Mouse (Mus musculus): ENCODE results near the gene Slc22a23. TPM values are rescaled to one million over a fixed set of nuclear protein-coding genes. Genes with fewer than 3 reads are reported as not detected.

Gene Slc22a23
- total and polyA plus RNA-seq, 3 experiments: 0.47 to 1.3 (median 0.85) TPM

DNA sequence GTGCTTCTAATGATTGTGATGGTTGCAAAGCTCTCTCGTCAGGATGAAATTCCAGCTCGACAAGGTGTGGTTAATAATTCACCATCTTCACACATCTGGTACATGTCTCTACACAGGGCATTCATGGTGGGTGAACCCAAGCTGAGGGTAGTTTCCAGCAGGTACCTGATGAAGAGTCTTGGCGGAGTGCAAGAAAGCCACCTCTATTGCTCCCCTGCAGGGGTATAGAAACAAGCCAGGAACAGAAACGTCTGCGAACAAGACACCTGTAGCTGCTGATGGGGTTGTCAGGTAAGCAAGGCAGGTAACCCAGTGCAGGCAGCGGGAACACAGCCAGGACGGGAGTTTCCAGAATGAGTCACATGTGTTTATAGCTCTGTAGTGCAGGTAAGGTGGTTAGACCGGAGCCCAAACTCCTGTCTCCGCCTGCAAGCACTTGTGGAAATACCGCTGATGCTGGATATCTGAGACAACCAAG is 132.2 kb downstream of the Slc22a23 start:
- TF ChIP-seq MAFK (IDR thresholded peaks at IDR 0.05; ENCODE audit: insufficient replicate concordance, low read length): no peak
- no peak for TF ChIP-seq POLR2AphosphoS2 (IDR thresholded peaks at IDR 0.05; ENCODE audit: low read depth, low read length)
- dilution Hi-C loops (cut with MboI; ENCODE audit: extremely low pct_ligation_motif_present, extremely low pct_unique_long_range_greater_than_20kb, low sequenced_read_pairs): no loop called here
- no peak for DNase-seq (ENCODE audit: extremely low read depth)
- Histone ChIP-seq H3K4me1 (ENCODE audit: control insufficient read depth in 1 of 2, insufficient read depth in 2 of 2) (no peaks in the 10 kb centered on the region), H3K79me2 (replicated peaks; ENCODE audit: control insufficient read depth, extremely low read depth, insufficient read depth, poor library complexity, severe bottlenecking) (no peaks in the 10 kb centered on the region), H3K27ac (ENCODE audit: insufficient read depth, low read depth) (no peak overlapping the region), H3K4me2 (ENCODE audit: insufficient read depth, low read depth, poor library complexity, severe bottlenecking) (no peak overlapping the region), H3K4me3 (replicated peaks in 1 of 3; ENCODE audit: low read depth in 2 of 3, low read length in 2 of 3, poor library complexity in 1 of 3) (no peak overlapping the region), H3K9me3 (replicated peaks; ENCODE audit: low read length) (no peaks in the 10 kb centered on the region), H3K27me3 (replicated peaks) (no peaks in the 10 kb centered on the region), H3K36me3 (replicated peaks in 1 of 2; ENCODE audit: control insufficient read depth in 1 of 2, insufficient read depth in 1 of 2, low read length in 1 of 2) (no peaks in the 10 kb centered on the region), H3K9ac (ENCODE audit: insufficient read depth, low read depth) (no peak overlapping the region)
- in situ Hi-C loops (cut with MboI; ENCODE audit: low pct_ligation_motif_present, low pct_unique_long_range_greater_than_20kb, low sequenced_read_pairs): no loop called here

DNA sequence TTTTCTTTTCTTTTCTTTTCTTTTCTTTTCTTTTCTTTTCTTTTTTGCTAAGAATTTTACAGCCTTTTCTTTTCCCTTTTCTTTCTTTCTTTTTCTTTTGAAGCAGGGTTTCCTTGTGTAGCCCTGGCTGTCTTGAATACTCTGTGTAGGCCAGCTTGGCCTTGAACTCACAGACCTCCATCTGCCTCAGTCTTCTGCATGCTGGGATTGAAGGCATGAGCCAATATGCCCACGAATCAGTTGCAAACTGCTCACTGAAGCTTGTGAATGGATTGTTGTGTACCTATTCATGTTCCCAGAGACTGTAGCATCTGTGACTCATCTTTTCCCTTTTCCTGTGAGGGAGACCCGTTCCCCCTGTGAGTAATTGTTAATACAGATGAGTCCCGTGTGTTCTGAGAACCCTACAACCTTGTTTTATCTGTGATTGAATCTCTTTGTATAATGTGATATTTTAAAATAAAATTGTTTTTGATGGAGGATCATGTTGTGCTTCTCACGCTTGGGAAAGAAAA is 133.7 kb downstream of the Slc22a23 start:
- Histone ChIP-seq H3K36me3 (replicated peaks in 1 of 2; ENCODE audit: control insufficient read depth in 1 of 2, insufficient read depth in 1 of 2, low read length in 1 of 2) (no peaks in the 10 kb centered on the region), H3K4me3 (replicated peaks in 1 of 3; ENCODE audit: low read depth in 2 of 3, low read length in 2 of 3, poor library complexity in 1 of 3) (no peak overlapping the region)
- TF ChIP-seq CHD2 (IDR thresholded peaks at IDR 0.05; ENCODE audit: low read length) (no peak), RAD21 (IDR thresholded peaks at IDR 0.05; ENCODE audit: low read depth, low read length) (no peak), ZNF384 (IDR thresholded peaks at IDR 0.05; ENCODE audit: low read depth, low read length) (no peak), MYC (IDR thresholded peaks at IDR 0.05; ENCODE audit: low read depth, low read length) (no peak), ETS1 (conservative IDR thresholded peaks at IDR 0.05; ENCODE audit: low read depth, low read length) (no peak), RCOR1 (conservative IDR thresholded peaks at IDR 0.05; ENCODE audit: low read depth, low read length) (no peak)

DNA sequence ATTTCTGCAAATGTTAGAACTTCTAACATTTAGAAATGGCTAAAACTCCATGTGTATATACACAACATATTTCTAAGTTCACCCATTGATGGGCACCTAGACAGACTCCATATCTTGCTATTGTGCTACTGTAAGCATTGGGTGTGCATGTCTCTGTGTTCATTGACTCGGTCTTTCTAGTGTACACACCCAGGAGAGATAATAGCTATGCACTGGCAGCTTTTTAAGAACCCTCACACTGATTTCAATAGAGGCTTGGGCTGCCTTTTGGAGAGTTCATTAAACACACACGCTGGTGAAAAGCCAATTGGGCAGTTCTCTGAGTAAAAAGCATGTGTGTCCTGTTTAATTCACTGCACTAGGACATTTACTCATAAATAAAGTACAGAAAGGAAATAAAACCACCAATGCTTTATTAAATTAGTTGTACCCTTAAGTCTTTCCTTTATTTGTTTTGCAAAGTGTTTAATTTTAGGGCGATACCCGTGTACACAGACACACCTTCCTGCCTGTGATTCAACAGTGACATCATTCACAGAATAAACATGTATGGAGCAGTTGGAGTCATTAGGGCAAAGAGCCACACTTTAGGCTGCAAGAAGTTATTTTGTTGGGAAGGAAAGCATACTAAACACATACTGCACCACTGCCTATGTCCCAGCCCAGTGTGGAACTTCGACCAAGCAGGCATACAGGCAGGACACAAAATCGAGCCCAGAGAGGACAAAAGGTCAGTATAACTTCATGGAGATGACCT is 137.1 kb downstream of the Slc22a23 start:
- Histone ChIP-seq H3K36me3 (replicated peaks in 1 of 2; ENCODE audit: control insufficient read depth in 1 of 2, insufficient read depth in 1 of 2, low read length in 1 of 2) (no peaks in the 10 kb centered on the region), H3K9ac (ENCODE audit: insufficient read depth, low read depth) (no peak overlapping the region), H3K9me3 (replicated peaks; ENCODE audit: low read length) (no peaks in the 10 kb centered on the region), H3K27me3 (replicated peaks) (no peaks in the 10 kb centered on the region), H3K4me1 (ENCODE audit: control insufficient read depth in 1 of 2, insufficient read depth in 2 of 2) (no peaks in the 10 kb centered on the region), H3K4me3 (replicated peaks in 1 of 3; ENCODE audit: low read depth in 2 of 3, low read length in 2 of 3, poor library complexity in 1 of 3) (no peak overlapping the region), H3K4me2 (ENCODE audit: insufficient read depth, low read depth, poor library complexity, severe bottlenecking) (no peak overlapping the region), H3K27ac (ENCODE audit: insufficient read depth, low read depth) (no peak overlapping the region), H3K79me2 (replicated peaks; ENCODE audit: control insufficient read depth, extremely low read depth, insufficient read depth, poor library complexity, severe bottlenecking) (no peaks in the 10 kb centered on the region)
- dilution Hi-C loops (cut with MboI; ENCODE audit: extremely low pct_ligation_motif_present, extremely low pct_unique_long_range_greater_than_20kb, low sequenced_read_pairs) (no loop called here), in situ Hi-C loops (cut with MboI; ENCODE audit: low pct_ligation_motif_present, low pct_unique_long_range_greater_than_20kb, low sequenced_read_pairs) (no loop called here)
- DNase-seq (ENCODE audit: extremely low read depth): no peak
- no peak for TF ChIP-seq HCFC1 (IDR thresholded peaks at IDR 0.05; ENCODE audit: low read depth, low read length)
- no peak for TF ChIP-seq MAFK (IDR thresholded peaks at IDR 0.05; ENCODE audit: insufficient replicate concordance, low read length)
- TF ChIP-seq PAX5 (IDR thresholded peaks at IDR 0.05; ENCODE audit: low read length): no peak
- TF ChIP-seq SIN3A (IDR thresholded peaks at IDR 0.05; ENCODE audit: low read length): no peak

More for the DNA sequence above, 133.7 kb downstream of the Slc22a23 start:
- no peaks in the 10 kb centered on the region for H3K9me3 ChIP-seq (replicated peaks; ENCODE audit: low read length)
- H3K4me2 ChIP-seq (ENCODE audit: insufficient read depth, low read depth, poor library complexity, severe bottlenecking): no peak overlapping the region
- dilution Hi-C loops (cut with MboI; ENCODE audit: extremely low pct_ligation_motif_present, extremely low pct_unique_long_range_greater_than_20kb, low sequenced_read_pairs): no loop called here
- no peaks in the 10 kb centered on the region for H3K79me2 ChIP-seq (replicated peaks; ENCODE audit: control insufficient read depth, extremely low read depth, insufficient read depth, poor library complexity, severe bottlenecking)
- H3K9ac ChIP-seq (ENCODE audit: insufficient read depth, low read depth): no peak overlapping the region
- in situ Hi-C loops (cut with MboI; ENCODE audit: low pct_ligation_motif_present, low pct_unique_long_range_greater_than_20kb, low sequenced_read_pairs): no loop called here
- H3K27ac ChIP-seq (ENCODE audit: insufficient read depth, low read depth): no peak overlapping the region
- no peaks in the 10 kb centered on the region for H3K4me1 ChIP-seq (ENCODE audit: control insufficient read depth in 1 of 2, insufficient read depth in 2 of 2)
- DNase-seq (ENCODE audit: extremely low read depth): no peak
- no peaks in the 10 kb centered on the region for H3K27me3 ChIP-seq (replicated peaks)
